ENCODE assay signal across 25 mouse cellular contexts in genomic region chr17:52077951-52078350, GRCm38 (mm10).
"Had no signal": no experiment of that assay in that cellular context is flagged by ENCODE, and none has a peak within 500 bp of the region (broad histone marks: within the 10 kb centered on the region; RNA-seq: fewer than 3 reads in every experiment).

No protein-coding gene starts in this region.

- H3K4me2 ChIP-seq: heart, embryonic 12.5 days; hindbrain, embryonic 14.5 days; intestine, embryonic 15.5 days; limb, embryonic 12.5 days; liver, embryonic 11.5 days; liver, embryonic 13.5 days; liver, embryonic 15.5 days had no signal

- H3K36me3 ChIP-seq: heart, embryonic 10.5 days; heart, embryonic 12.5 days; intestine, embryonic 15.5 days; limb, embryonic 10.5 days; limb, embryonic 12.5 days; liver, embryonic 13.5 days; liver, embryonic 15.5 days had no signal

- H3K4me3 ChIP-seq: heart, embryonic 10.5 days; heart, embryonic 12.5 days; intestine, embryonic 15.5 days; layer of hippocampus, adult 2 months; left cerebral cortex, adult 2 months; limb, embryonic 10.5 days; limb, embryonic 12.5 days; liver, embryonic 13.5 days; liver, embryonic 15.5 days had no signal

- H3K27ac ChIP-seq: heart, embryonic 10.5 days; hindbrain, embryonic 14.5 days; intestine, embryonic 15.5 days; layer of hippocampus, adult 2 months; left cerebral cortex, adult 2 months; limb, embryonic 10.5 days; limb, embryonic 12.5 days; liver, embryonic 13.5 days; liver, embryonic 15.5 days had no signal

- DNase-seq: gastrocnemius, postnatal 14 days; gastrocnemius, postnatal 36 days; heart, adult 18-20 months; heart, postnatal 10 days; heart, postnatal 36 days; kidney, adult 18-20 months; kidney, adult 8-10 months; kidney, postnatal 10 days; kidney, postnatal 25 days; kidney, postnatal 4 days; liver; liver, embryonic 13.5 days; liver, postnatal 0 days had no signal

- H3K9ac ChIP-seq: heart, embryonic 12.5 days; hindbrain, embryonic 14.5 days; intestine, embryonic 15.5 days; limb, embryonic 12.5 days; liver, embryonic 13.5 days; liver, embryonic 15.5 days; liver, postnatal 0 days had no signal

- H3K4me1 ChIP-seq: intestine, embryonic 15.5 days; limb, embryonic 10.5 days; limb, embryonic 12.5 days; liver, embryonic 13.5 days; liver, embryonic 15.5 days had no signal

- H3K27me3 ChIP-seq: heart, embryonic 12.5 days; intestine, embryonic 15.5 days; limb, embryonic 12.5 days; liver, embryonic 13.5 days; liver, embryonic 15.5 days had no signal

- ATAC-seq: inflammation-experienced regulatory T-cells, adult 6 months; intestine, embryonic 15.5 days; intestine, postnatal 0 days; liver, postnatal 0 days had no signal

- H3K9me3 ChIP-seq: heart, embryonic 10.5 days; heart, embryonic 12.5 days; intestine, embryonic 15.5 days; limb, embryonic 10.5 days; liver, embryonic 13.5 days; liver, embryonic 15.5 days had no signal
